Mouse (Mus musculus): ENCODE data around the gene Tex44.

DNA sequence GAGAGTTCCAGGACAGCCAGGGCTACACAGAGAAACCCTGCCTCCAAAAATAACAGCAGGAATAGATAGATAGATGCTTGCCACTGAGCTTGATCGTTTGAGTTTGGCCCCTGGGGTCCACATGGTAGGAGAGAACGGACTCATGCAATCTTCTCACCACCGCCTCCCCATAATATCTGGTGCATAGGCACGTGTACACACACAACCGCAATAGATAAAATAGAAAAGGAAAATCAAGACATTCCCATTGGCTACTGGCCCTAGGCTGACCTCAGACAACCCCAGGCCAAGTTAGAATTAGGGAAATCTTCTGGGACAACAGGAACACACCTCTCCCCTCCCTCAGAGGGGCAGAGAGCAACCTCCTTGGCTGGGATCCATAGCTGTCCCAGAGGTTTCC is 11.4 kb upstream of the Tex44 start:
- TF ChIP-seq TAL1 (IDR thresholded peaks at IDR 0.05; ENCODE audit: low read length) (no peak), GATA1 (IDR thresholded peaks at IDR 0.05; ENCODE audit: low read length) (no peak)

All from erythroblast, embryonic 14.5 days (primary cell).